Mouse (Mus musculus): ENCODE measurements around the gene Pxn. TPM values are rescaled to one million over a fixed set of nuclear protein-coding genes. Genes with fewer than 3 reads are reported as not detected.
A peak's percentile ranks its signal among the peaks of the same experiment; 100 is the strongest.
"Not testable (repeated sequence)": the region's sequence is repeated elsewhere in the genome, so short reads cannot be mapped to it uniquely, and the experiment has no call there.

Pxn gene
- polyA plus RNA-seq, 1 experiment from 2014 or later: 56.1 TPM

- Histone ChIP-seq H3K27ac (no peak overlapping the region), H3K9me3 (replicated peaks) (no peaks in the 10 kb centered on the region), H3K4me1 (peaks cover 9% of the 10 kb centered on the region), H3K9ac (no peak overlapping the region), H3K36me3 (no peaks in the 10 kb centered on the region), H3K27me3 (no peaks in the 10 kb centered on the region), H3K4me3 (replicated peaks) (no peak overlapping the region), H3K4me2 (no peak overlapping the region)
- 45% methylated on average over 12 of the region's 12 CpGs for WGBS
- ATAC-seq (replicated peaks; ENCODE audit: low FRiP score): no peak
Measured at GRCm38 (mm10) chr5:115500383-115500935, 6.0 kb upstream of the Pxn start.

- Histone ChIP-seq H3K27ac (no peak overlapping the region), H3K9ac (no peak overlapping the region), H3K4me2 (no peak overlapping the region), H3K4me1 (peaks cover 21% of the 10 kb centered on the region), H3K9me3 (replicated peaks) (no peaks in the 10 kb centered on the region), H3K27me3 (no peaks in the 10 kb centered on the region), H3K4me3 (replicated peaks) (no peak overlapping the region), H3K36me3 (no peaks in the 10 kb centered on the region)
- 61% methylated on average over 12 of the region's 12 CpGs for WGBS
- no peak for ATAC-seq (replicated peaks; ENCODE audit: low FRiP score)
Measured at GRCm38 (mm10) chr5:115503035-115503434, 3.4 kb upstream of the Pxn start.

GRCm38 (mm10) chr5:115505617-115506016 is 859 bp upstream of the Pxn start:
- H3K27me3 ChIP-seq; H3K36me3 ChIP-seq; H3K9me3 ChIP-seq (replicated peaks); H3K4me3 ChIP-seq (replicated peaks); H3K9ac ChIP-seq; ATAC-seq (replicated peaks; ENCODE audit: low FRiP score); H3K27ac ChIP-seq; H3K4me2 ChIP-seq: not testable (repeated sequence)
- 69% methylated on average over 4 of the region's 4 CpGs for WGBS
- H3K4me1 ChIP-seq: peaks cover 41% of the 10 kb centered on the region

- H3K27ac ChIP-seq: peak overlapping the region; percentile 89
- H3K4me1 ChIP-seq: peaks cover 47% of the 10 kb centered on the region
- no peak for ATAC-seq (replicated peaks; ENCODE audit: low FRiP score)
- H3K36me3 ChIP-seq: no peaks in the 10 kb centered on the region
- H3K4me2 ChIP-seq: peak overlapping the region; percentile 83
- H3K9ac ChIP-seq: peak overlapping the region; percentile 93
- peak overlapping the region; percentile 96 for H3K4me3 ChIP-seq (replicated peaks)
- H3K9me3 ChIP-seq (replicated peaks): no peaks in the 10 kb centered on the region
- WGBS: 14% methylated on average over 12 of the region's 12 CpGs
- no peaks in the 10 kb centered on the region for H3K27me3 ChIP-seq
Measured at GRCm38 (mm10) chr5:115507267-115507980, 948 bp downstream of the Pxn start.

- Histone ChIP-seq H3K9me3 (replicated peaks) (no peaks in the 10 kb centered on the region), H3K27ac (peak overlapping the region; percentile 89), H3K4me3 (replicated peaks) (peak overlapping the region; percentile 96), H3K4me2 (peak overlapping the region; percentile 83), H3K36me3 (peaks cover 3% of the 10 kb centered on the region; the same call in 1 of the 2 replicates), H3K9ac (peak overlapping the region; percentile 93), H3K4me1 (peaks cover 48% of the 10 kb centered on the region), H3K27me3 (no peaks in the 10 kb centered on the region)
- 35% methylated on average over 18 of the region's 18 CpGs for WGBS
- ATAC-seq (replicated peaks; ENCODE audit: low FRiP score): no peak
Measured at GRCm38 (mm10) chr5:115507981-115508858, 1.7 kb downstream of the Pxn start.

GRCm38 (mm10) chr5:115508859-115509147 is 2.3 kb downstream of the Pxn start:
- ATAC-seq (replicated peaks; ENCODE audit: low FRiP score): peak; percentile 89
- peak overlapping the region; percentile 83 for H3K4me2 ChIP-seq
- H3K4me1 ChIP-seq: peaks cover 53% of the 10 kb centered on the region
- H3K9ac ChIP-seq: peak overlapping the region; percentile 93
- peak overlapping the region; percentile 96 for H3K4me3 ChIP-seq (replicated peaks)
- H3K27ac ChIP-seq: peak overlapping the region; percentile 89
- H3K9me3 ChIP-seq (replicated peaks): no peaks in the 10 kb centered on the region
- no peaks in the 10 kb centered on the region for H3K27me3 ChIP-seq
- WGBS: 3% methylated on average over 10 of the region's 10 CpGs
- H3K36me3 ChIP-seq: peaks cover 7% of the 10 kb centered on the region; the same call in 1 of the 2 replicates

- 11% methylated on average over 15 of the region's 15 CpGs for WGBS
Measured at GRCm38 (mm10) chr5:115509321-115509761, 2.9 kb downstream of the Pxn start.

GRCm38 (mm10) chr5:115509790-115510689 is 3.6 kb downstream of the Pxn start:
- no peak for ATAC-seq (replicated peaks; ENCODE audit: low FRiP score)
- H3K36me3 ChIP-seq: peaks cover 7% of the 10 kb centered on the region; the same call in 1 of the 2 replicates
- H3K4me2 ChIP-seq: peak overlapping the region; percentile 83
- peak overlapping the region; percentile 89 for H3K27ac ChIP-seq
- peak overlapping the region; percentile 19; the same call in 1 of the 2 replicates for H3K9ac ChIP-seq
- H3K4me1 ChIP-seq: peaks cover 66% of the 10 kb centered on the region
- 70% methylated on average over 15 of the region's 15 CpGs for WGBS
- no peaks in the 10 kb centered on the region for H3K9me3 ChIP-seq (replicated peaks)
- H3K27me3 ChIP-seq: no peaks in the 10 kb centered on the region
- peak overlapping the region; percentile 96 for H3K4me3 ChIP-seq (replicated peaks)

More at GRCm38 (mm10) chr5:115509321-115509761, 2.9 kb downstream of the Pxn start:
- Histone ChIP-seq H3K9ac (peak overlapping the region; percentile 19; the same call in 1 of the 2 replicates), H3K4me3 (replicated peaks) (peak overlapping the region; percentile 96), H3K4me1 (peaks cover 59% of the 10 kb centered on the region), H3K27ac (peak overlapping the region; percentile 89), H3K9me3 (replicated peaks) (no peaks in the 10 kb centered on the region), H3K36me3 (peaks cover 7% of the 10 kb centered on the region; the same call in 1 of the 2 replicates), H3K4me2 (peak overlapping the region; percentile 83), H3K27me3 (no peaks in the 10 kb centered on the region)
- no peak for ATAC-seq (replicated peaks; ENCODE audit: low FRiP score)

- H3K9me3 ChIP-seq (replicated peaks): no peaks in the 10 kb centered on the region
- H3K9ac ChIP-seq: no peak overlapping the region
- H3K36me3 ChIP-seq: peaks cover 13% of the 10 kb centered on the region
- peaks cover 77% of the 10 kb centered on the region for H3K4me1 ChIP-seq
- no peak overlapping the region for H3K4me3 ChIP-seq (replicated peaks)
- no peak overlapping the region for H3K4me2 ChIP-seq
- WGBS: 91% methylated on average over 7 of the region's 7 CpGs
- H3K27me3 ChIP-seq: no peaks in the 10 kb centered on the region
- ATAC-seq (replicated peaks; ENCODE audit: low FRiP score): no peak
- no peak overlapping the region for H3K27ac ChIP-seq
Measured at GRCm38 (mm10) chr5:115512375-115512774, 5.9 kb downstream of the Pxn start.

- no peak for ATAC-seq (replicated peaks; ENCODE audit: low FRiP score)
- Histone ChIP-seq H3K9ac (no peak overlapping the region), H3K27ac (no peak overlapping the region), H3K36me3 (peaks cover 13% of the 10 kb centered on the region), H3K4me2 (no peak overlapping the region), H3K9me3 (replicated peaks) (no peaks in the 10 kb centered on the region), H3K4me3 (replicated peaks) (no peak overlapping the region), H3K27me3 (no peaks in the 10 kb centered on the region), H3K4me1 (peaks cover 68% of the 10 kb centered on the region)
- WGBS: 96% methylated on average over 14 of the region's 14 CpGs
Measured at GRCm38 (mm10) chr5:115513246-115513645, 6.8 kb downstream of the Pxn start.

GRCm38 (mm10) chr5:115513721-115514120 is 7.2 kb downstream of the Pxn start:
- H3K9me3 ChIP-seq (replicated peaks): no peaks in the 10 kb centered on the region
- no peak overlapping the region for H3K4me2 ChIP-seq
- 93% methylated on average over 16 of the region's 16 CpGs for WGBS
- peak overlapping the region; percentile 90 for H3K27ac ChIP-seq
- peaks cover 64% of the 10 kb centered on the region for H3K4me1 ChIP-seq
- peaks cover 13% of the 10 kb centered on the region for H3K36me3 ChIP-seq
- no peak overlapping the region for H3K4me3 ChIP-seq (replicated peaks)
- H3K9ac ChIP-seq: no peak overlapping the region
- ATAC-seq (replicated peaks; ENCODE audit: low FRiP score): no peak
- no peaks in the 10 kb centered on the region for H3K27me3 ChIP-seq
